Mouse (Mus musculus): ENCODE measurements around the gene Calhm6. TPM values are rescaled to one million over a fixed set of nuclear protein-coding genes. Genes with fewer than 3 reads are reported as not detected.

Calhm6 gene
- polyA plus RNA-seq (2015; fragmentation: Nextera tagmentation; extraction: Ambion mirVana), result 0.57 and 0.96 TPM in 2 replicates

DNA sequence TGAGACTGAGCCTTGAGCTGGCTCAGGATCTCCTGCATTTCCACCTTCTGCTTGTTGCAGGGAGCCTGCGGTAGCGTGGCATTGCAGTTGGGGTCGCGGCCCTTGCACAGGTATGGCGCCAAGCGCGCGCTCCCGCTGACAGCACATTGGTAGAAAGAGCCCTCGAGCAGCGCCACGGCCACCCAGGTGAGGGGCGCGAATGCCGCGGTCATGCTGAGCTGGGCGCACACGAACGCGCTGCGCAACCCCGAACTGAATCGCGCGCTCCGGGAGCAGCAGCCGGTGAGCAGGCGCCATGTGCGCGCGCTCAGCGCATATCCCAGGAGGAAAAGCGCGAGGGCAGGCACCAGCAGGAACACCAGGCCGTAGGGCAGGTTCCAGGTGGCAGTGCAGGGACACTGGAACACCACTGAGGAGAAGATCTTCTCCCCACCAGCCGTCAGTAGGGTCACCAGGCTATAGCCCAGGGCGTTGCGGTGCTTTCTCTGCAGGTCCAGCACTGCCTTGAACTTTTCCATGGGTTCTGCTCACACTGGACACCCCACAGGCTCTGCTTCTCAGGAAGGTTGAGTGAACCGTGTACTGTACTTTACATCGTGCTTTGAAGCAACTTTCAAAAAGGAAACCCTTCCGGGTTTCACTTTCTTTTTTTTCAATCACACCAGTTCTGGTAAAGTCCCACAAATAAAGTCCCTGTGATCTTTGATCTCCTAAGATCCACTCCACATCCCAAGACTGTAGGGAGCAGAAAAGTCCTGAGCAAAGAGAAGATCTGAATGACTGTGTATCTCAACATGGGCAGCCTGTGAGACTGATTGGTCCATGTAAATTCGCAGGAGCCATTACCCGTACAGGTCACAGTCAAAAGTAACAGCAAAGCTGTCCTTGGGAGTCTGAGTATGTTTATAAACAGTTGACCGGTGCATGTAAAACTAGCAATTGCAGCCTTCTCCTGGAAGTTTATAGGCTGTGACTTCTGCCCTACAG is at the start of gene Calhm6:
Gene Calhm6, minus strand, starts transcription at position 593 of the 987 bp plus-strand sequence.
- 15% methylated on average over 44 of the region's 44 CpGs for WGBS
- no peaks in the 10 kb centered on the region for H3K9me3 ChIP-seq (ENCODE audit: low read length)
- H3K4me1 ChIP-seq (ENCODE audit: insufficient read depth, low read length), result 0 out of 2 replicates have a peak, but pooled peaks cover 5% of the 10 kb centered on the region
- peak within 1 kb of the TSS; percentile 66 for H3K9ac ChIP-seq (replicated peaks; ENCODE audit: low read length)
- peak within 1 kb of the TSS; percentile 92 for H3K4me2 ChIP-seq (replicated peaks; ENCODE audit: low read depth, low read length)
- ATAC-seq (ENCODE audit: low FRiP score, low TSS enrichment), result peak; percentile 91; the same call in 1 of the 2 replicates
- H3K4me3 ChIP-seq (ENCODE audit: low read length), result peak within 1 kb of the TSS; percentile 59
- no peak within 1 kb of the TSS for H3K27ac ChIP-seq (ENCODE audit: low read length)
- H3K36me3 ChIP-seq (ENCODE audit: insufficient read depth, low read length), result no peaks in the 10 kb centered on the region
- H3K27me3 ChIP-seq (ENCODE audit: insufficient read depth, low read length), result peaks cover 3% of the 10 kb centered on the region; the same call in 1 of the 2 replicates

DNA sequence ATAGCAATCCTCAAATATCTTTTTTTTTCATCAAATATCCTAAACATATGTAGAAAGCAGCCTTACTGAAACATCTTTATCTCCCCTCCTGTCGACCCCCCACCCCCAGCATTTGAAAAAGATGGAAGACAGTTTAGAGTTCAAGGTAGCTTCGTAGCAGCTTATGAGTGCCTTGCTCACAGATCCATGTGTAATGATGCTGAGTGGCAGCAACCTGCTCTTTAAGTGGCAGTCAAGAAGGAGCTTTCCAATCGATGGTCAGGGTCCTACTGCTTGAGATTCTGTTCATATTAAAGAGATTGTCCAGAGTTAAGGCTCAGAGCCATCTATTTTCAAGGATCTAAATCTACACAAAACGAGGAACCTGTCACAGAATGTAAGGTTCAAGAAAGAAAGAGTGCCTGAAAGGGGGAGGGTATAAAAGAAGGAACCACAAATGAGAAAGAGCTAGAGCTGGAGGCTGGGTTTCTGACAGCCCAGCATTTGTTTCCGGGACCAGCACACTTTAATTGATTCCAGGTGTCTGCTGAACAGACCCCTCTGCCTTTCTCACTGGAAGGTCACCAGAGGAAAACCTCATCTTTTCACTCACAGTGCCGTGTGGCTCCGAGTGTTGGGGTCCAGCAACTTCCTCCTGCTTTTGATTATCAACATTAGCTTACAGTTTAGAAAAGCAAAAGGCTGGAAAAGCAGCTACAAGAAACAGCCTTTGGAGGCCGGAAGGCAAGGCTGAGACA is 48.3 kb upstream of the Calhm6 start:
- 40% methylated on average over 8 of the region's 8 CpGs for WGBS
- no peak overlapping the region for H3K27ac ChIP-seq (ENCODE audit: low read length)
- no peak for ATAC-seq (ENCODE audit: low FRiP score, low TSS enrichment)

DNA sequence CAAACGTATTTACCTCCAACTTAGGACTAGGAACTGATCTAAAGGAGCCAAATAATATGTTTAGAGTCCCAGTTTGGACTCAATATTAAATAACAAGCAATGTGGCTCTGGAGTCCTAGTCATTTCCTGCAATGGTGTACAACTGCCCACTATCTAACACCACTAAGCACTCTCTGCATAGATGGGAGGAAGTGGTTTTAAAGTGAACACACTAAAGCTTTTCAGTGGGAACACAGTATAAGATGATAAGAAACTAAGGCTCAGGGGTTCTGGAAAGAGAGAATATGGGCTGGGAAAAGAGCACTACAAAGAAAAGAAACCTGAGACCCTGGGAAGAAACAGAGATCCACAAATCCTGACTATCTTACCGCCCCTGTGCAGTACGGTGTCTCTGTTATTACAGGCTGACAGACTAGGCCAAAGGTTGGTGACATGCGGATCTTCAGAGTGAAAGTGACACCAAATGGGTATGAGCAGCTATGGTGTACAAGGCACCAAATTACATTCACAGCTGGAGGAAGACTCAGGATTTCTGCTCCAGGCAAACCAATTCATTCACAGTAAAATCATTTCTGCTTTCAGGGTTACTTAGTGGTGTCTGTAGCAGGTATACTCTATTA is 45.0 kb upstream of the Calhm6 start:
- no peak overlapping the region for H3K4me2 ChIP-seq (replicated peaks; ENCODE audit: low read depth, low read length)
- H3K4me1 ChIP-seq (ENCODE audit: insufficient read depth, low read length), result 0 out of 2 replicates have a peak, but pooled peaks cover 4% of the 10 kb centered on the region
- H3K36me3 ChIP-seq (ENCODE audit: insufficient read depth, low read length), result no peaks in the 10 kb centered on the region
- WGBS, result 47% methylated on average over 4 of the region's 4 CpGs
- no peak overlapping the region for H3K4me3 ChIP-seq (ENCODE audit: low read length)
- H3K27me3 ChIP-seq (ENCODE audit: insufficient read depth, low read length), result no peaks in the 10 kb centered on the region
- no peak overlapping the region for H3K9ac ChIP-seq (replicated peaks; ENCODE audit: low read length)
- no peaks in the 10 kb centered on the region for H3K9me3 ChIP-seq (ENCODE audit: low read length)
- H3K27ac ChIP-seq (ENCODE audit: low read length), result no peak overlapping the region
- peak; percentile 42; the same call in 1 of the 2 replicates for ATAC-seq (ENCODE audit: low FRiP score, low TSS enrichment)

More for the DNA sequence above, 48.3 kb upstream of the Calhm6 start:
- Histone ChIP-seq H3K4me1 (ENCODE audit: insufficient read depth, low read length) (0 out of 2 replicates have a peak, but pooled peaks cover 4% of the 10 kb centered on the region), H3K9ac (replicated peaks; ENCODE audit: low read length) (no peak overlapping the region), H3K4me3 (ENCODE audit: low read length) (no peak overlapping the region), H3K36me3 (ENCODE audit: insufficient read depth, low read length) (no peaks in the 10 kb centered on the region), H3K27me3 (ENCODE audit: insufficient read depth, low read length) (no peaks in the 10 kb centered on the region), H3K4me2 (replicated peaks; ENCODE audit: low read depth, low read length) (no peak overlapping the region), H3K9me3 (ENCODE audit: low read length) (no peaks in the 10 kb centered on the region)

- H3K4me2 ChIP-seq (replicated peaks; ENCODE audit: low read depth, low read length), result no peak overlapping the region
- 82% methylated on average over 4 of the region's 4 CpGs for WGBS
- H3K9me3 ChIP-seq (ENCODE audit: low read length), result no peaks in the 10 kb centered on the region
- H3K27me3 ChIP-seq (ENCODE audit: insufficient read depth, low read length), result no peaks in the 10 kb centered on the region
- 0 out of 2 replicates have a peak, but pooled peaks cover 4% of the 10 kb centered on the region for H3K4me1 ChIP-seq (ENCODE audit: insufficient read depth, low read length)
- H3K4me3 ChIP-seq (ENCODE audit: low read length), result no peak overlapping the region
- no peak overlapping the region for H3K27ac ChIP-seq (ENCODE audit: low read length)
- H3K9ac ChIP-seq (replicated peaks; ENCODE audit: low read length), result no peak overlapping the region
- H3K36me3 ChIP-seq (ENCODE audit: insufficient read depth, low read length), result no peaks in the 10 kb centered on the region
- ATAC-seq (ENCODE audit: low FRiP score, low TSS enrichment), result no peak
These were observed 43.9 kb upstream of the Calhm6 start for GRCm38 (mm10) chr10:34171660-34172059.

GRCm38 (mm10) chr10:34171191-34171590 is 43.4 kb upstream of the Calhm6 start:
- no peak overlapping the region for H3K27ac ChIP-seq (ENCODE audit: low read length)
- no peaks in the 10 kb centered on the region for H3K36me3 ChIP-seq (ENCODE audit: insufficient read depth, low read length)
- no peak overlapping the region for H3K9ac ChIP-seq (replicated peaks; ENCODE audit: low read length)
- no peak overlapping the region for H3K4me2 ChIP-seq (replicated peaks; ENCODE audit: low read depth, low read length)
- no peak for ATAC-seq (ENCODE audit: low FRiP score, low TSS enrichment)
- no peak overlapping the region for H3K4me3 ChIP-seq (ENCODE audit: low read length)
- H3K9me3 ChIP-seq (ENCODE audit: low read length), result no peaks in the 10 kb centered on the region
- 96% methylated on average over 3 of the region's 3 CpGs for WGBS
- H3K4me1 ChIP-seq (ENCODE audit: insufficient read depth, low read length), result 0 out of 2 replicates have a peak, but pooled peaks cover 1% of the 10 kb centered on the region
- no peaks in the 10 kb centered on the region for H3K27me3 ChIP-seq (ENCODE audit: insufficient read depth, low read length)

GRCm38 (mm10) chr10:34166971-34167370 is 39.2 kb upstream of the Calhm6 start:
- Histone ChIP-seq H3K4me3 (ENCODE audit: low read length) (no peak overlapping the region), H3K27me3 (ENCODE audit: insufficient read depth, low read length) (no peaks in the 10 kb centered on the region), H3K4me2 (replicated peaks; ENCODE audit: low read depth, low read length) (no peak overlapping the region), H3K36me3 (ENCODE audit: insufficient read depth, low read length) (no peaks in the 10 kb centered on the region), H3K4me1 (ENCODE audit: insufficient read depth, low read length) (no peaks in the 10 kb centered on the region), H3K27ac (ENCODE audit: low read length) (no peak overlapping the region), H3K9me3 (ENCODE audit: low read length) (no peaks in the 10 kb centered on the region), H3K9ac (replicated peaks; ENCODE audit: low read length) (no peak overlapping the region)
- 69% methylated on average over 2 of the region's 2 CpGs for WGBS
- ATAC-seq (ENCODE audit: low FRiP score, low TSS enrichment), result no peak

- Histone ChIP-seq H3K9ac (replicated peaks; ENCODE audit: low read length) (no peak overlapping the region), H3K4me1 (ENCODE audit: insufficient read depth, low read length) (peaks cover 5% of the 10 kb centered on the region; the same call in 1 of the 2 replicates), H3K36me3 (ENCODE audit: insufficient read depth, low read length) (peaks cover 11% of the 10 kb centered on the region; the same call in 1 of the 2 replicates), H3K4me2 (replicated peaks; ENCODE audit: low read depth, low read length) (no peak overlapping the region), H3K27ac (ENCODE audit: low read length) (no peak overlapping the region), H3K9me3 (ENCODE audit: low read length) (no peaks in the 10 kb centered on the region), H3K4me3 (ENCODE audit: low read length) (no peak overlapping the region), H3K27me3 (ENCODE audit: insufficient read depth, low read length) (no peaks in the 10 kb centered on the region)
- 49% methylated on average over 12 of the region's 12 CpGs for WGBS
- peak; percentile 81 for ATAC-seq (ENCODE audit: low FRiP score, low TSS enrichment)
These were observed 28.2 kb upstream of the Calhm6 start for GRCm38 (mm10) chr10:34155796-34156554.

- no peaks in the 10 kb centered on the region for H3K9me3 ChIP-seq (ENCODE audit: low read length)
- H3K27ac ChIP-seq (ENCODE audit: low read length), result no peak overlapping the region
- H3K27me3 ChIP-seq (ENCODE audit: insufficient read depth, low read length), result no peaks in the 10 kb centered on the region
- 75% methylated on average over 3 of the region's 3 CpGs for WGBS
- H3K9ac ChIP-seq (replicated peaks; ENCODE audit: low read length), result no peak overlapping the region
- H3K4me1 ChIP-seq (ENCODE audit: insufficient read depth, low read length), result peaks cover 7% of the 10 kb centered on the region; the same call in 1 of the 2 replicates
- no peak overlapping the region for H3K4me2 ChIP-seq (replicated peaks; ENCODE audit: low read depth, low read length)
- no peak overlapping the region for H3K4me3 ChIP-seq (ENCODE audit: low read length)
- no peak for ATAC-seq (ENCODE audit: low FRiP score, low TSS enrichment)
- H3K36me3 ChIP-seq (ENCODE audit: insufficient read depth, low read length), result peaks cover 11% of the 10 kb centered on the region; the same call in 1 of the 2 replicates
These were observed 24.0 kb upstream of the Calhm6 start for GRCm38 (mm10) chr10:34151827-34152226.

DNA sequence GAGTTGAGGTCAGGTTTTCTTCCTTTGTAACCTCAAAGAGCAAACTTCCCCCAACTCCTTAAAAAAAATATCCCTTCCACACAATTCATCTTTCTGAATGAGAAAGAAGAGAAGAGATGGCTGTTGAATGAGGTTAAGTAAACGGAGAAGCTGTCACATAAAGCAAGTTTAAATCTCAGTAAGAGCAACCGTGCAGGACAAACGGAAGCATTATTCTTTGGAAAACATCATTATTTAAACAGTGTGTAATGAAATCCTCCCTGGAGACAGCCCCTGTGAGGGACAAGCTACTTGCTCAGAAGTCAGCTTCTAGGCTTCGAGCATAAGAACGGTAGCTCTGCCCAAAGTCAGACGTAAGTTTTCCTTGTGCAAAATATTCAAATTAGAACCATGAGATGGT is 22.7 kb upstream of the Calhm6 start:
- no peaks in the 10 kb centered on the region for H3K9me3 ChIP-seq (ENCODE audit: low read length)
- no peak overlapping the region for H3K4me3 ChIP-seq (ENCODE audit: low read length)
- H3K27ac ChIP-seq (ENCODE audit: low read length), result no peak overlapping the region
- 21% methylated on average over 6 of the region's 6 CpGs for WGBS
- H3K27me3 ChIP-seq (ENCODE audit: insufficient read depth, low read length), result no peaks in the 10 kb centered on the region
- peaks cover 11% of the 10 kb centered on the region; the same call in 1 of the 2 replicates for H3K36me3 ChIP-seq (ENCODE audit: insufficient read depth, low read length)
- 0 out of 2 replicates have a peak, but pooled peaks cover 2% of the 10 kb centered on the region for H3K4me1 ChIP-seq (ENCODE audit: insufficient read depth, low read length)
- H3K9ac ChIP-seq (replicated peaks; ENCODE audit: low read length), result no peak overlapping the region
- no peak overlapping the region for H3K4me2 ChIP-seq (replicated peaks; ENCODE audit: low read depth, low read length)
- peak; percentile 72 for ATAC-seq (ENCODE audit: low FRiP score, low TSS enrichment)
